Mouse (Mus musculus): ENCODE data around the gene Rpusd2. TPM values are rescaled to one million over a fixed set of nuclear protein-coding genes. Genes with fewer than 3 reads are reported as not detected.

The Rpusd2 gene
- 5.0 and 5.1 TPM in 2 replicates for polyA plus RNA-seq (2015; fragmentation: Nextera tagmentation; extraction: Ambion mirVana)

GRCm38 (mm10) chr2:119034656-119035396 lies at the start of gene Rpusd2:
TSS of gene Rpusd2 (plus strand) at chr2:119034790.
- 0% methylated on average over 49 of the region's 49 CpGs for WGBS
- Histone ChIP-seq H3K27me3 (replicated peaks; ENCODE audit: control insufficient read depth, insufficient read depth, low read length) (no peaks in the 10 kb centered on the region), H3K4me3 (replicated peaks; ENCODE audit: low read length) (peak within 1 kb of the TSS; percentile 81), H3K4me2 (ENCODE audit: low read length) (peak within 1 kb of the TSS; percentile 73), H3K9ac (replicated peaks; ENCODE audit: low read depth, low read length) (peak within 1 kb of the TSS; percentile 80), H3K9me3 (ENCODE audit: control insufficient read depth, low read length) (no peaks in the 10 kb centered on the region), H3K4me1 (replicated peaks; ENCODE audit: control insufficient read depth, insufficient read depth, low read length) (peaks cover 7% of the 10 kb centered on the region), H3K36me3 (ENCODE audit: control insufficient read depth, insufficient read depth) (peaks cover 6% of the 10 kb centered on the region), H3K27ac (ENCODE audit: low read length) (peak within 1 kb of the TSS; percentile 88)
- ATAC-seq, result peak; percentile 97

GRCm38 (mm10) chr2:118995490-118995889 lies 39.1 kb upstream of the Rpusd2 start:
- Histone ChIP-seq H3K9ac (replicated peaks; ENCODE audit: low read depth, low read length) (no peak overlapping the region), H3K4me2 (ENCODE audit: low read length) (no peak overlapping the region), H3K4me1 (replicated peaks; ENCODE audit: control insufficient read depth, insufficient read depth, low read length) (peaks cover 15% of the 10 kb centered on the region), H3K36me3 (ENCODE audit: control insufficient read depth, insufficient read depth) (no peaks in the 10 kb centered on the region), H3K9me3 (ENCODE audit: control insufficient read depth, low read length) (no peaks in the 10 kb centered on the region), H3K4me3 (replicated peaks; ENCODE audit: low read length) (no peak overlapping the region), H3K27me3 (replicated peaks; ENCODE audit: control insufficient read depth, insufficient read depth, low read length) (no peaks in the 10 kb centered on the region), H3K27ac (ENCODE audit: low read length) (peak overlapping the region; percentile 4; the same call in 1 of the 2 replicates)
- 56% methylated on average over 5 of the region's 5 CpGs for WGBS
- peak; percentile 51; the same call in 1 of the 2 replicates for ATAC-seq

GRCm38 (mm10) chr2:118995919-118996797 lies 38.4 kb upstream of the Rpusd2 start:
- Histone ChIP-seq H3K4me3 (replicated peaks; ENCODE audit: low read length) (no peak overlapping the region), H3K27ac (ENCODE audit: low read length) (peak overlapping the region; percentile 22; the same call in 1 of the 2 replicates), H3K9me3 (ENCODE audit: control insufficient read depth, low read length) (no peaks in the 10 kb centered on the region), H3K9ac (replicated peaks; ENCODE audit: low read depth, low read length) (no peak overlapping the region), H3K4me2 (ENCODE audit: low read length) (no peak overlapping the region), H3K4me1 (replicated peaks; ENCODE audit: control insufficient read depth, insufficient read depth, low read length) (peaks cover 15% of the 10 kb centered on the region), H3K27me3 (replicated peaks; ENCODE audit: control insufficient read depth, insufficient read depth, low read length) (no peaks in the 10 kb centered on the region), H3K36me3 (ENCODE audit: control insufficient read depth, insufficient read depth) (no peaks in the 10 kb centered on the region)
- 32% methylated on average over 16 of the region's 16 CpGs for WGBS
- ATAC-seq, result peak; percentile 88

- Histone ChIP-seq H3K4me2 (ENCODE audit: low read length) (no peak overlapping the region), H3K9me3 (ENCODE audit: control insufficient read depth, low read length) (no peaks in the 10 kb centered on the region), H3K4me1 (replicated peaks; ENCODE audit: control insufficient read depth, insufficient read depth, low read length) (peaks cover 15% of the 10 kb centered on the region), H3K27ac (ENCODE audit: low read length) (no peak overlapping the region), H3K4me3 (replicated peaks; ENCODE audit: low read length) (no peak overlapping the region), H3K36me3 (ENCODE audit: control insufficient read depth, insufficient read depth) (no peaks in the 10 kb centered on the region), H3K27me3 (replicated peaks; ENCODE audit: control insufficient read depth, insufficient read depth, low read length) (no peaks in the 10 kb centered on the region), H3K9ac (replicated peaks; ENCODE audit: low read depth, low read length) (no peak overlapping the region)
- ATAC-seq, result no peak
- WGBS, result 42% methylated on average over 1 of the region's 1 CpGs
These were observed 37.8 kb upstream of the Rpusd2 start for GRCm38 (mm10) chr2:118996798-118997105.

- Histone ChIP-seq H3K27me3 (replicated peaks; ENCODE audit: control insufficient read depth, insufficient read depth, low read length) (no peaks in the 10 kb centered on the region), H3K4me3 (replicated peaks; ENCODE audit: low read length) (no peak overlapping the region), H3K4me2 (ENCODE audit: low read length) (no peak overlapping the region), H3K36me3 (ENCODE audit: control insufficient read depth, insufficient read depth) (no peaks in the 10 kb centered on the region), H3K27ac (ENCODE audit: low read length) (no peak overlapping the region), H3K9me3 (ENCODE audit: control insufficient read depth, low read length) (no peaks in the 10 kb centered on the region), H3K9ac (replicated peaks; ENCODE audit: low read depth, low read length) (no peak overlapping the region), H3K4me1 (replicated peaks; ENCODE audit: control insufficient read depth, insufficient read depth, low read length) (peaks cover 15% of the 10 kb centered on the region)
- 81% methylated on average over 6 of the region's 6 CpGs for WGBS
- ATAC-seq, result no peak
These were observed 36.3 kb upstream of the Rpusd2 start for GRCm38 (mm10) chr2:118998115-118998866.

GRCm38 (mm10) chr2:118999025-118999639 lies 35.5 kb upstream of the Rpusd2 start:
- Histone ChIP-seq H3K4me3 (replicated peaks; ENCODE audit: low read length) (no peak overlapping the region), H3K9me3 (ENCODE audit: control insufficient read depth, low read length) (no peaks in the 10 kb centered on the region), H3K27ac (ENCODE audit: low read length) (no peak overlapping the region), H3K9ac (replicated peaks; ENCODE audit: low read depth, low read length) (no peak overlapping the region), H3K36me3 (ENCODE audit: control insufficient read depth, insufficient read depth) (no peaks in the 10 kb centered on the region), H3K27me3 (replicated peaks; ENCODE audit: control insufficient read depth, insufficient read depth, low read length) (no peaks in the 10 kb centered on the region), H3K4me1 (replicated peaks; ENCODE audit: control insufficient read depth, insufficient read depth, low read length) (peaks cover 15% of the 10 kb centered on the region), H3K4me2 (ENCODE audit: low read length) (no peak overlapping the region)
- WGBS, result 76% methylated on average over 3 of the region's 3 CpGs
- no peak for ATAC-seq

- 88% methylated on average over 7 of the region's 7 CpGs for WGBS
- Histone ChIP-seq H3K9me3 (ENCODE audit: control insufficient read depth, low read length) (no peaks in the 10 kb centered on the region), H3K4me1 (replicated peaks; ENCODE audit: control insufficient read depth, insufficient read depth, low read length) (no peaks in the 10 kb centered on the region), H3K4me2 (ENCODE audit: low read length) (no peak overlapping the region), H3K27me3 (replicated peaks; ENCODE audit: control insufficient read depth, insufficient read depth, low read length) (no peaks in the 10 kb centered on the region), H3K9ac (replicated peaks; ENCODE audit: low read depth, low read length) (no peak overlapping the region), H3K36me3 (ENCODE audit: control insufficient read depth, insufficient read depth) (no peaks in the 10 kb centered on the region), H3K4me3 (replicated peaks; ENCODE audit: low read length) (no peak overlapping the region), H3K27ac (ENCODE audit: low read length) (no peak overlapping the region)
- ATAC-seq, result no peak
These were observed 27.7 kb upstream of the Rpusd2 start for GRCm38 (mm10) chr2:119006886-119007285.

- Histone ChIP-seq H3K9me3 (ENCODE audit: control insufficient read depth, low read length) (no peaks in the 10 kb centered on the region), H3K27me3 (replicated peaks; ENCODE audit: control insufficient read depth, insufficient read depth, low read length) (no peaks in the 10 kb centered on the region), H3K4me1 (replicated peaks; ENCODE audit: control insufficient read depth, insufficient read depth, low read length) (no peaks in the 10 kb centered on the region), H3K27ac (ENCODE audit: low read length) (no peak overlapping the region), H3K9ac (replicated peaks; ENCODE audit: low read depth, low read length) (no peak overlapping the region), H3K4me2 (ENCODE audit: low read length) (no peak overlapping the region), H3K4me3 (replicated peaks; ENCODE audit: low read length) (no peak overlapping the region), H3K36me3 (ENCODE audit: control insufficient read depth, insufficient read depth) (no peaks in the 10 kb centered on the region)
- 88% methylated on average over 2 of the region's 2 CpGs for WGBS
- ATAC-seq, result no peak
These were observed 25.2 kb upstream of the Rpusd2 start for GRCm38 (mm10) chr2:119009376-119009775.

Data from forebrain, embryonic 16.5 days (tissue).